Mouse (Mus musculus) adrenal gland, postnatal 14 days (tissue): Measurements from ENCODE around the gene Thsd4. TPM values are rescaled to one million over a fixed set of nuclear protein-coding genes. Genes with fewer than 3 reads are reported as not detected.
"Not testable (repeated sequence)": the region's sequence is repeated elsewhere in the genome, so short reads cannot be mapped to it uniquely, and the experiment has no call there.

Experiments
- DNase-seq: peaks from one replicate; pipeline ENCODE4 v3.0.0; 2021; ENCODE audit warnings: mixed read lengths
- total RNA-seq: library from RNA; stranded (reverse); gene quantifications from 2 replicates; pipeline ENCODE4 v1.2.3, GENCODE M21; 2021

The Thsd4 gene
- total RNA-seq, 1 experiment from 2014 or later = 7.7 TPM

GRCm38 (mm10) chr9:60307469-60307868 lies 214.4 kb downstream of the Thsd4 start:
- no peak for DNase-seq

- DNase-seq = no peak
Observed at GRCm38 (mm10) chr9:60306241-60306640, 215.6 kb downstream of the Thsd4 start.

- no peak for DNase-seq
Observed at GRCm38 (mm10) chr9:60305204-60305840, 216.5 kb downstream of the Thsd4 start.

- DNase-seq = no peak
Observed at GRCm38 (mm10) chr9:60296276-60296675, 225.6 kb downstream of the Thsd4 start.

- no peak for DNase-seq
Observed at GRCm38 (mm10) chr9:60295199-60295598, 226.6 kb downstream of the Thsd4 start.

- DNase-seq = no peak
Observed at GRCm38 (mm10) chr9:60293129-60293528, 228.7 kb downstream of the Thsd4 start.

GRCm38 (mm10) chr9:60290780-60291179 lies 231.1 kb downstream of the Thsd4 start:
- DNase-seq = no peak

- no peak for DNase-seq
Observed at GRCm38 (mm10) chr9:60288789-60289188, 233.1 kb downstream of the Thsd4 start.

- DNase-seq = no peak
Observed at GRCm38 (mm10) chr9:60286390-60286789, 235.5 kb downstream of the Thsd4 start.

- no peak for DNase-seq
Observed at GRCm38 (mm10) chr9:60285047-60285462, 236.8 kb downstream of the Thsd4 start.

- DNase-seq = no peak
Observed at GRCm38 (mm10) chr9:60284318-60284717, 237.5 kb downstream of the Thsd4 start.

- no peak for DNase-seq
Observed at GRCm38 (mm10) chr9:60283546-60283945, 238.3 kb downstream of the Thsd4 start.

- DNase-seq = peak; percentile 12
Observed at GRCm38 (mm10) chr9:60281281-60281680, 240.6 kb downstream of the Thsd4 start.

- DNase-seq = no peak
Observed at GRCm38 (mm10) chr9:60280786-60281185, 241.1 kb downstream of the Thsd4 start.

GRCm38 (mm10) chr9:60279556-60279955 lies 242.3 kb downstream of the Thsd4 start:
- DNase-seq = no peak

GRCm38 (mm10) chr9:60276351-60276750 lies 245.5 kb downstream of the Thsd4 start:
- DNase-seq = peak; percentile 28

GRCm38 (mm10) chr9:60275410-60276159 lies 246.3 kb downstream of the Thsd4 start:
- DNase-seq = peak; percentile 42

- DNase-seq = no peak
Observed at GRCm38 (mm10) chr9:60274503-60274902, 247.3 kb downstream of the Thsd4 start.

- DNase-seq = not testable (repeated sequence)
Observed at GRCm38 (mm10) chr9:60272345-60272744, 249.5 kb downstream of the Thsd4 start.

- DNase-seq = peak; percentile 18
Observed at GRCm38 (mm10) chr9:60271940-60272339, 249.9 kb downstream of the Thsd4 start.

- no peak for DNase-seq
Observed at GRCm38 (mm10) chr9:60269807-60270206, 252.0 kb downstream of the Thsd4 start.

GRCm38 (mm10) chr9:60267273-60267626 lies 254.6 kb downstream of the Thsd4 start:
- DNase-seq = no peak

GRCm38 (mm10) chr9:60266583-60267272 lies 255.1 kb downstream of the Thsd4 start:
- no peak for DNase-seq
